Mouse (Mus musculus): Measurements from ENCODE around the gene Mllt6. TPM values are rescaled to one million over a fixed set of nuclear protein-coding genes. Genes with fewer than 3 reads are reported as not detected.

Mllt6 gene
- total RNA-seq, 2 experiments from 2014 or later, result 67.0 to 68.8 TPM

DNA sequence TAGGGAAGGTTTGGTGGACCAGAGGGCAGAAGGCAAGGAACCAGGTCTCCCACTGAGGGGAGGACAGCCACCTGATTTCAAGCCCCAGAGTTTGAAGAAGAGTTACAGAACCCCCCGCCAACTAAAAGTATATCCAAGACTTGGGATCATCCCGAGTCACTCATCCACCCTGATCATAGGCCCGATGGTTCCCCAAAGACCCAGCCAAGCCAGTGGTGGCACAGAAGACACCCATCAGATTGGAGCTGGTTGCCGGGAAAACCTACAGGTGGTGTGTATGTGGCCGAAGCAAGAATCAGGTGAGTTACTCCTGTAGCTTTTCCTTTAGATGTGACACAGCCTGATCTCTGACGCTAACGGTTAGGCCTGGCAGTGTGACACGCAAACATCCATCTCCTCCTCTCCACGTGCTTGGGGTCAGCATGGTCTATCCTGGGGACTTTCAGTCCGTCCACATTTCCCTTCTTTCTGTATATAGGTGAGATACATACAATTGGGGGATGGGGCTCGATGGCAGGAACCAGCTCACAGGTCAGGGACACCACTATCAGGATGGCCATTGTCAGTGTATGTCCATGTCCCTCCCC, 23.2 kb downstream of the Mllt6 start:
- intact Hi-C loops (cut with DNase I), result loop anchor here (1.0 to 5.0 kb wide), 2 partner anchors 26 to 154 kb away; no protein-coding TSS in a partner anchor
- no peak for DNase-seq

DNA sequence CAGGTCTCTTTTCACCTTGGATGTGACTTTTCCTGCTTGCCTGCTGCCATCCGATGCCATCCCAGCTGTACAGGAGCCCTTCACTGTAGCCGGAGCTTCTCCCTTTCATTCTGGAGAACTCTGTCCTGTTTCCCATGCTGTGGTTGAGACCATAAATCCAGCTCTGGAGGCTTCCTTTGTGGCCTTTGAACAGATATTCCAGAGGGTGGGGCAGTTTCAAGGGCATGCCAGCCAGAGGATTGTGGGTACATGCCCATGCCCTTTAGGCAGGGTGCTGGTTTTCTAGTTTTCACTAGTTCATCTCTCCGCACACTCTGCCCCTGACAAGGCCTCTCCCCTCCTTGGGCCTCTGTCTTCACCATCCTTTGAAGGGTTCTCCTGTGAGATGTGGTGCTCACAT, 23.8 kb downstream of the Mllt6 start:
- intact Hi-C loops (cut with DNase I), result loop anchor here (5.0 kb wide), 1 partner anchor 155 kb away; no protein-coding TSS in a partner anchor
- DNase-seq, result no peak

DNA sequence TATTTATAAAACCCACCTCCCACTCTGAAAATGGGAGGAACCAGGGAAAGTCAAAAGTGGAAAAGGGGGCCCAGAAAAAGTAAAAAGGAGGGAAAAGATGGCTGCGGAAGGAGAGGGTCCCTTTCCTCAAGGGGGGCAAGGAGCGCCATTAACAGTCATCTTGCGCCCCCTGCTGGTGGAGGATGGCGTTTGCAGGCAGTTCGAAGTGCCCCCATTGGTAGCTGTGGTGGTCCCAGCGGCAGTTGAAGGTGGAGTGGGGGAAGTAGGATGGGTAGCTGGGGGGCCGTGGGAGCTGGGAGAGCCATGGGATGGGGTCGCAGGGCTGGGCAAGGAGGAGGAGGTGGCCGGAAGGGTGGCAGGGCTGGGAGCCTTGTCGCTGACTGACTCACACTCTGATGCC, 26.6 kb downstream of the Mllt6 start:
- intact Hi-C loops (cut with DNase I), result loop anchor here (1.0 to 5.0 kb wide), 2 partner anchors 45 to 158 kb away; no protein-coding TSS in a partner anchor
- peak; percentile 73 to 78 for DNase-seq

DNA sequence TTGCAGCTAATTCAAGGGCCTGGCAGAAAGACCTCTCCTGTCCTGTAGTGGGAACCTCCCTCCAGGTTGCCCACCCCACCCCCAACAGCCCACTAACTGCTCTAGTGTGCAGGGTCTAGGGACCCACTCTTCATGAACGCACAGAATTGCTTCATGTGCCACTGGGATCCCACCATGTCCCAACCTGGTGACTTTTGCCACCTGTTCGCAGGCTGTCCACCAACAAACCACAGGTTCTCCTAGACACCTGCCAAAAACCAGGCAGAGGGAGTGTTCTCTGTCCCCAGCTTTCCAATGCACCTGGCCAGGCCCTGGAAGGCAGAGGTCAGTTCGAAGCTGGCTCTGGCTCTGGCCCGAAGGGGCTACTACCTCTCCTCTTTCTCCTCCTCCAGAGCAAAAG, 31.2 kb downstream of the Mllt6 start:
- no peak for DNase-seq
- intact Hi-C loops (cut with DNase I), result no loop called here

DNA sequence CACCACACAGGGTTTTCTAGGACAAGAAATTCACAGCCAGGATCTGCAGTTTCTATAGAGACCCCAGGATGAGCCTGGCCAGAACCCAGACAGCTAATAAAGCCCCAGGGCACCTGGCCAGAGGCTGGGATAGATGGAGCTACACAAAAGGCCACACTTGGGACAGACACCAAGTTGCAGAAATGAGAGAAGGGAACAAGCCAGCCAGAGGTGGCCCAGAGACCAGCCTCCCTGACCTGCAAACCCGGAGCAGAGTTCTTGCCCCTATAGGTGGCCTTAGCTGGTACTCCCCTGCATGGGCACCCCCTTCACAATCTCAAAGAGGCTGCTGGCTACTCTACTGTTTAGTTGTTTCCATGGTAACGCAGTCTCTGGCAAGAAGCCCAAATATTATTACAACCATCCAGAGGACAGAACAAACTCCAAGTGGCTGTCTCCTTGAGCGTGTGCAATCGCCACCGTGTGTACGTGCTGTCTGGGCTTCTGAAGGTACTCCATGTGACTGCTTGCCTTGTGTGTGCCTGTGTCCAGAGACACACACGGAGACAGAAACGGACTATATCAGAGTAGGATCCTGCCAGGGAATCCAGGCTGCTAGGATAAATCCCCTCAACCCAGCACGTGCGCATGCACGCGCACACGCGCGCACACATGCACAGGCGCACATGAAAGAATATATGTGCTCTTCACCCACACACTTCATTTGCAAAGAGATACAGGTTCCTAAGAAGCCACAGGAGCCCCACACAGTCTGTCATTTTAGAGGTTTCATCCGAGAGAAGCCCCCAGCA, 31.9 kb downstream of the Mllt6 start:
- intact Hi-C loops (cut with DNase I), result no loop called here
- no peak for DNase-seq

DNA sequence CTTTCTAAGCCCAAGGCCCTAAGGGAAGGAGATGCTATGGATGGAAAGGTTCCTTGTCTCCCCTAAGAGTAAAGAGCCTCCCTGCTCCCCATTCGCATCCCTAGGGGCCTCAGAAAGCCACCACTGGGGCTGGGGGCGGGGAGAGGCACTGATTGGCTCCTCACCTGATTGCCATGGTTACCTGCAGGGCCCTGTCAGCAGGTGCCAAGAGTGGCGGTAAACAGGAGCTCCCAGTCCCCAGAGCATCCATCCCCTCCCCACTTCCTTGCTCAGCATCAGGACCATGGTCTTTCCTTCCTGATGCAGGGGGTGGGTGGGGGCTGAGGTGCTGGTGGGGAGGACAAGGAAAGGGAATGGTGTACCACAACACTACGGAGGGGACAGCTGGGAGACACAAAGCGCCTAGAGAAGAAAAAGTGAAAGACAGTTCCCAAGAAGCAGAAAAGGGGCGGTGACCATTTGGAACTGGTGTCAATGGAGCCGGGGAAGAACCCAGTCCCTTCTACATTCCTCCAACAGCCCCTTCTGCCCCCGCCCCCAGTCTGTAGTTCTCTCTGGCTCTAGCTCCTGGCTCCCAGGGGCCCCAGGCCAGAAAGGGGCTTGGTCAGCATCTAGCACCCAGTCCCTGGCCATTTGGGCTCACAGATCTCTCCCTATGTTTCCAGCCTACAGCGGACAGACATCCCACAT, 32.6 kb downstream of the Mllt6 start:
- no peak for DNase-seq
- intact Hi-C loops (cut with DNase I), result no loop called here

DNA sequence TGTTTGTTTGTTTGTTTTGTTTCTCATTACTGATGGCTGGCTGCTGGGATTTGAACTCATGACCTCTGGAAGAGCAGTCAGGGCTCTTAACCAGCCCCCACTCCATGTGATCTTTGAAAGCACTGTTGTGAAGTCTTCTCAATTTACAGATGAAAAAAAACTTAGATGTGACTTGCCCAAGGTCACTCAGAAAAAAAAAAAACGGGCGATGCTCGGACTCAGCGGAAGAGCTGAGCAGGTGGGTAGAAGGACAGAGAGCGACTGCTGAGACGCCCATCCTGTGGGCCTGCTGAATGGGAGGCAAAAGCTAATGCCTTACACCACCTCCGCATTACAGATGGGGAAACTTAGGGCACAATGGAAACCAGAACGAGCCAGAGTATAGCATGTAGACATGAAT, 33.5 kb downstream of the Mllt6 start:
- DNase-seq, result no peak
- intact Hi-C loops (cut with DNase I), result no loop called here

DNA sequence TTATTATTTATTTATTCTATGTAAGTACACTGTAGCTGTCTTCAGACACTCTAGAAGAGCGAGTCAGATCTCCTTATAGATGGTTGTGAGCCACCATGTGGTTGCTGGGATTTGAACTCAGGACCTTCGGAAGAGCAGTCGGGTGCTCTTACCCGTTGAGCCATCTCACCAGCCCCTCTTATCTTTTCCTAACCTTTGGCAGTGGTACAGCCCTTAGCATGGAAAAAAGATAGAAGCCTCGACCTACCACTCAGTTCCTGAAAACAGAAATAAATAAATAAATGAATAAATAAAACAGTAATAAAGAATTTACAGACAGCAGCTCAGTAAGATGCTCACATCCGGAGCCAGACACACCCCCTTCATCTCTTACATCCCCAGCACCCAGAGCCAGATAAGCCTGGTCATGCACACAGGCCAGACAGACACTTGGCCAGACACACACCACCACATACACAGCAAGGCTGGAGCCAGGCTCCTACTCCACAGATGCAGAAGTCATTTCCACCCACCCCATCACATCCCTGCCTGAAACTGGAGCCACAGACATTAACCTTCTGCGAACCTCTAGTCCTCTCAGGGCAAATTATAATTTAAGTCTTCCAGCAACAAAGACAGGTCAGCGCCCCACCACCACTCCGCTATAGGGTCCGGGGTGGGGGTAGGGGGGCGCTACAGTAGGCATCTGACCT, 34.1 kb downstream of the Mllt6 start:
- DNase-seq, result no peak
- intact Hi-C loops (cut with DNase I), result no loop called here

DNA sequence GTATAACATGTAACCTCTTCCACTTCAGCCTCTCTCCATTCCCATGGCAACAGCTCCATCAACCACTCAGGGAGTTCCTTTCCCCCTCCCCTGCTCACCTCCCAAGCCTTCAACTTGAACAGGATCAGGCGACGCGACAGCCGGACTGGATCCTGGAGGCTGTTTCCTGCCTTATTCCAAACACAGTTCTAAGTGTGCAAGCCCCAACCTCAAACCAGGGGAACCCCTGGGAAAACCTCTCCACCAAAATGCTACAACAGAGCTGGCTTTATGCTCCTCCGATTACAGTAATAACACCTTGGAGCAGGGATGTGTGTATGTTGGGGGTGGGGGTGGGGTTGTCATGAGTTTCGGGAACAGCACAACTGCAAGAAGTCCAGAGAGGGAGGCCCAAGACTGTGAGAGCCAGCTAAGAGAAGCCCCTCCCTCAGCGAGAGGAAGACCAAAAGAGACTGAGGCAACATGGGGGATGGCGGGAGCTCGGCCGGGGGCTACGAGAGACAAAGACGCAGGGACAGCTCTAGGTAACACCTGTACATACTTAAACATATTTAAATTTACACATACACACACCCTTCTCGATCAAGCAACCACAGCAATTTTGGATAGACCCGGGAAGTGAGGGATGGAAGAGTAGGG, 34.8 kb downstream of the Mllt6 start:
- no peak for DNase-seq
- intact Hi-C loops (cut with DNase I), result loop anchor here (2.0 kb wide), 1 partner anchor 37 kb away; no protein-coding TSS in a partner anchor

DNA sequence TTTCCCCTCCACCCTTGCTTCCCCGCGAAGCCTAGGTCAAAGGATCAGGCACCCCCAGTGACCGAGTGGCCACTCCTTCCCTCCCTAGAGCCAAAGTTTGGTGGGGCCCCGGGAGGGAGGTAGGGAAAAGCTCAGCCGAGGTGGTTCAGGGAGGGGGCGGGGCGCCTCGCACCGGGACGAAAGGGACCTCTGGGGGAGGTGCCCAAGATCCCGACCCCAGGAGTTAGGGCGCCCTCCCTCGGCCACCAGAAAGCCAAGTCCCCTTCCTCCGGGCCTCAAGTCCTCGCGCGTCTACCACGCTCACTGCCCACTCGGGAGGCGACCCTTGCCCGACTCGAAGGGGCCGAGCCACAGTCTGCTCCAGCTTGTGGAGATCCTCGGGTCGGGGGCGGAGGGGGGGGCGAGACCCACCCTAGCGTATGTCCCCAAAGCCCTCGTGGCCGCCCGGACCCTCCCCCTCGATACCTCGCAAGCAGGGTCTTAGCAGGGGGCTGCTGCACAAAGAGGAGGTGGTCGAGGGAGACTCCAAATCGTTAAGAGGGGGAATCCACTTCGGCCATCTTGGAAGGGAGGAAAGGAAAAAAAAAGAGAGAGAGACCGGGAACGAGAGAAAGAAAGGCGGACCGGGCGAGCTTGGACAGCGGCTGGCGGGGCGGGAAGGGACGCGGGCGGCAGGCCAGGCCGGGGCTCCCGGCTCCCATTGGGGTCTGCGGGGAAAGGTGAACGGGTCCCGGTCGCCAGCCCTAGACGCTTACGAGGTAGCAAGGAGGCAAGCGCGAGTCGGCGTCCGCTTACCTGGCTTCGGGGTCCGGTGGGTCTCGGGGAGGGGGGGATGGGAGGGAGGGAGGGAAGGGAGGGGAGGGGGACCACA, 35.8 kb downstream of the Mllt6 start:
- intact Hi-C loops (cut with DNase I), result loop anchor here (2.0 kb wide), 1 partner anchor 38 kb away; no protein-coding TSS in a partner anchor
- DNase-seq, result peak; percentile 66 to 69

DNA sequence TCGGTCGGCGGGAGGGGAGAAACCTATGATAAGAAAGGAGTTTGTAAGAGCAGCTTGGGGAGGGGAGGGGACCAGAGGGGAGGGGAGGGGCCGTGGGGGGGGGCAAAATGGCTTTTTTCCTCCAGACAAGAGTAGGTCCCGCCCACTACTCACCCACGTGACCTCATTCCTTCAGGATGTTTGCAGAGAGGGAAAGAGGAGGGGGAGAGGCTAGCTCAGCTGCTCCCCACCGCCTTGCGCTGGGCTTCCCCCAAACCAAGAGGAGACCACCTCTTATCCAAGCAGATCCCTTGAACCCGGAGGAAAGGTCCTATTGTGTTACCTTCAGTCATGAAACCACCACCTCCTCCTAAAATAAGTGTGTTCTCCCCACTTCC, 36.4 kb downstream of the Mllt6 start:
- peak; percentile 78 to 80 for DNase-seq
- intact Hi-C loops (cut with DNase I), result loop anchor here (2.0 to 5.0 kb wide), 2 partner anchors 39 to 288 kb away; partner anchors contain the start of gene Plxdc1

DNA sequence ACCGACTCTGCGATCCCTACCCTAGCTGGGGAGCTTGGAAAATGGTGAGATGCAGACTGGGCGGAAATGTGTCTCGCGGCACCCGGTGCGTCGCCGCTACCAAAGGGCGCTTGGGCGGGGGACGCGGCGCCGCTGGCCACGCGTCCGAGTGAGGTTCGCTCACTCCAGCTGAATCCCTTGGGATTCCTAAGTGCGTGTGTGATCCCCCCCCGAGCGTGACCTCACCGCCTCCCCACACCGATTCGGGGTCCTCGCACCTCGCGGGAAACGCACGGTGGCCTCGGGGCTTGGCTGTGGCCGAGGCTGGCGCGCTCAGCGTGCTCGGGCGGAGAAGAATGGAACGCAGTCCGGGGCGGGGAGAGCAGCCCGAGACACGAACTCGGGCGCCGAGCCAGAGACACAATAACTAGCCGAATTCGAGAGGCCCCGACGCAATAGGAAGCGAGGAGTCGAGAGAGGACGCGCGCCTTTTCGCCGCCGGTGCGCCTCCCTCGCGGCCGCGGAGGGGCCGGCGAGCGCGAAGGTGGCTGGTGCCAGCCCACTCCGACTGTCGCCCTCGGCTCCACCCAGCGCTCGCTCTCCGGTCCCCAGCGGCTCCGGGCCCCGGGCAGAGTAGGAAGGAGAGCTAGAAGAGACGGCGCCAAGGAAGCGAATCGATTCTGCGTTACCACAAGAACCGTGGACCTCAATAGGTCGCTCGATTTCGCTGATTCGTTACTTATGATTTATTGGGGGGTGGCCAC, 37.0 kb downstream of the Mllt6 start, which contains the start of gene Pcgf2:
Gene Pcgf2, minus strand, starts transcription at position 495 of the 743 bp plus-strand sequence.
- DNase-seq, result peak; percentile 81 to 86
- intact Hi-C loops (cut with DNase I), result loop anchor here (5.0 kb wide), 1 partner anchor 287 kb away; the partner anchor contains the start of gene Plxdc1

DNA sequence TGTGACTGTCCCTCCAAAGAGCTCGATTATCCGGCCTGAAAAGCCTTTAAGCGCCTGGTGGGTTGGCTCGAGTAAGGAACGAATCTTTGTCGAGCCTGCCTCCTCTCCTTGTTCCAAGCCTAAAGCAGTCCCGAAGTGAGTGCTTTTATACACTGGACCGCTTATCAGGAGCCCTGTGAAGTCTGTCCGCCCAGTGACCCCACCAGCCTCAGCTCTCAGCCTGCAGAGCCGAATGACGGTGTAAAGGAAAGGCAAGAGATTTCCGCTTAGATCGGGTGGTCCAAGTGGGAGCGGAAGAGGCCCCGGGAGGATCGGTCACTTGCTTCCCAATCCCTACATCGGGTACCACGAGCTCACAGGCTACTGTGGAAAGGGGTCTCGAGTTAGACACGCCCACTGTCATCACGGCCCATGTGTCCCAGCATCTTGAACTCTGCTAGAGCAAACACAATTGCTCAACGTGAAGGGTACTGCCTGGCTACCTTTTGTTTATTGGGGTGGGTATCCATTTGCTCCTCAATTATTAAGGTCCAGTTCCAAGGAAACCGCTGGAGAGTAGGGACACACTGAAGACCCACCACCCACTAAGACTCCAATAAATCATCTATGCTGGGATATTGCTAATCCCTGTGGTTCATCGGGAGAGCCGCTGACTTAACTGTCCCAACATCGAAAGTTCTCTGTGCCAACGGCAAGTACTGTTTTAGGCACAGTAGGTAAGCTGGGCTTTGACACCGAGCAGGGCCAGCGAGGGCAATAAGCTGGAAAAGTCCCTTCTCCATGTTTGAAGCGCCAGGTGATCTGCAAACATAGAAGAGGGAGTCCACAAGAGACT, 37.7 kb downstream of the Mllt6 start:
- peak in 1 of 2 experiments; percentile 52 for DNase-seq

DNA sequence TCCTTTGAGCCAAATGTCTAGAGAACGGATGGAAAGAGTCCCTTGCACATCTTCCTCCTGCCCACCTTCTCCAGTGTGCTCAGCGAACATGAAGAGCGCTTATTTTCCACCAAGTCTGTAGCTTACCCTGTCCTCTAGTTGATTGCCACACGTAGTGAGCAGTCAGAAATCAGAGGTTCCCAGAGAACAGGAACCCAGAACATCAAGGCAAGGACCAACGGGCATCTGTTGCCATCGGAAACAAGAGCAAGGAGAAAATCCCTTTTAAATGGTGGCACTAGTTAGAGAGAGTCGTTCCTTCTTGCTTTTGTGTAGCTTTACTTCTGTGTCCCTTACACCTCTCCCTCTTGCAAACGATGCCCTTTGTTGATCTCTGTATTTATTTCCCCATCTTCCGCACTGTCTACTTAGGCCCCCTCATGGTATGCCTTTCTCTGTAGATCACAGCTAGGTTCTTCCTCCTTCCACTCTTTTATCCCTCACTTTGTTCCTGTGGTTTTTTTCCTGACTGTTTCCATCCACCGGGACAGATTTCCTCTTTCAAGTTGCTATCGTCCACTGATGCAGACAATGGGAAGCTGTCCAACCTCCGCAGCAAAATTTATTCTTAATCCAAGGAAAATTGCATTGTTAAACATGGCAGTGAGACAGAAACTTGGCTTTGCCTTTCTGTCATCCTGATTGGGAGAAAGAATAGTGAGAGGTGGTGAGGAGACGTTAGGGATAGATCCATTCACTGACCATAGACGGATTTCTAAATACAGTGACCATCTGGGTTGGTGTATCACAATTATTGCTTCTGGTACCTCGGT, 38.6 kb downstream of the Mllt6 start:
- intact Hi-C loops (cut with DNase I), result loop anchor here (5.0 kb wide), 1 partner anchor 286 kb away; the partner anchor contains the start of gene Plxdc1
- DNase-seq, result no peak

More for the DNA sequence above, 37.7 kb downstream of the Mllt6 start:
- intact Hi-C loops (cut with DNase I), result loop anchor here (5.0 kb wide), 1 partner anchor 286 kb away; the partner anchor contains the start of gene Plxdc1

DNA sequence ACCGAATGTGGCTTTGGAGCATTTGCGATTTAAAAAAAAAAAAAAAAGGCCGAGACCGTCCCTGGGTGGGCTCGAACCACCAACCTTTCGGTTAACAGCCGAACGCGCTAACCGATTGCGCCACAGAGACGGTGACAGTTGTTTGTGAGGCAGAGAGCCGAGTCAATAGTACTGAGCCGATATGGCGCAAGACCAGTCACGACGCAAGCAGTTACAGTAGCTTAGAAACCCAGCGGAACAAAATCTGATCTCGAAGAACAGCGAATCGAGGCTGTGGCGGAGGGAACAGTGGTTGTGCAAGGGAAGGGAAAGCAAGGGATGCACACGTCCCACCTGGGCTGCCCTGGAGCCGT, 39.2 kb downstream of the Mllt6 start:
- intact Hi-C loops (cut with DNase I), result loop anchor here (5.0 kb wide), 1 partner anchor 285 kb away; the partner anchor contains the start of gene Plxdc1
- peak; percentile 93 to 95 for DNase-seq
